13 mouse cellular contexts compared by ENCODE assay signal in genomic region chr19:44760259-44761131, GRCm38 (mm10). TPM values are rescaled to one million over a fixed set of nuclear protein-coding genes. Genes with fewer than 3 reads are reported as not detected.
DNase-seq lines count a peak whose midpoint lies in the region; ATAC-seq and TF ChIP-seq lines count a peak whose summit lies in the region.
"Had no signal": no experiment of that assay in that cellular context is flagged by ENCODE, and none has a peak within 500 bp of the region (broad histone marks: within the 10 kb centered on the region; RNA-seq: fewer than 3 reads in every experiment).

No protein-coding gene starts in this region.

- H3K4me1 ChIP-seq in kidney, adult 2 months (ENCODE audit: control insufficient read depth, insufficient read depth, low read length), result no peaks in the 10 kb centered on the region
- peaks cover 16% of the 10 kb centered on the region; the same call in 1 of the 2 replicates for H3K4me1 ChIP-seq in hindbrain, embryonic 16.5 days (ENCODE audit: control insufficient read depth, insufficient read depth, low read depth, low read length)
- H3K4me1 ChIP-seq in neural tube, embryonic 12.5 days, result peaks cover 21% of the 10 kb centered on the region
- H3K4me1 ChIP-seq in heart, embryonic 12.5 days (replicated peaks), result peaks cover 26% of the 10 kb centered on the region

- H3K9me3 ChIP-seq in hindbrain, embryonic 16.5 days (ENCODE audit: control insufficient read depth, low read length), result no peaks in the 10 kb centered on the region
- H3K9me3 ChIP-seq in neural tube, embryonic 12.5 days, result no peaks in the 10 kb centered on the region
- H3K9me3 ChIP-seq in heart, embryonic 12.5 days (replicated peaks), result no peaks in the 10 kb centered on the region

- H3K27me3 ChIP-seq in kidney, adult 2 months (replicated peaks; ENCODE audit: control insufficient read depth, insufficient read depth, low read length), result no peaks in the 10 kb centered on the region
- peaks cover 44% of the 10 kb centered on the region for H3K27me3 ChIP-seq in hindbrain, embryonic 16.5 days (replicated peaks; ENCODE audit: control insufficient read depth, insufficient read depth, low read length)
- peaks cover 85% of the 10 kb centered on the region for H3K27me3 ChIP-seq in neural tube, embryonic 12.5 days (replicated peaks)
- H3K27me3 ChIP-seq in heart, embryonic 12.5 days (replicated peaks), result peaks cover 91% of the 10 kb centered on the region

- TF ChIP-seq CTCF in kidney, adult 2 months (conservative IDR thresholded peaks at IDR 0.05; ENCODE audit: insufficient read depth, insufficient read length, low read depth, low read length), result no peak

- peak overlapping the region; percentile 44; the same call in 1 of the 2 replicates for H3K9ac ChIP-seq in hindbrain, embryonic 16.5 days (ENCODE audit: low read depth, low read length)
- peak overlapping the region; percentile 66 for H3K9ac ChIP-seq in neural tube, embryonic 12.5 days
- H3K9ac ChIP-seq in heart, embryonic 12.5 days, result no peak overlapping the region
- H3K9ac ChIP-seq: liver, embryonic 14.5 days had no signal

- no peak for TF ChIP-seq POLR2A in kidney, adult 2 months (IDR thresholded peaks at IDR 0.05; ENCODE audit: low read depth, low read length)

- no peaks in the 10 kb centered on the region for H3K36me3 ChIP-seq in kidney, adult 2 months (ENCODE audit: control insufficient read depth, insufficient read depth, low read length)
- H3K36me3 ChIP-seq in hindbrain, embryonic 16.5 days (ENCODE audit: control insufficient read depth, insufficient read depth, low read length), result no peaks in the 10 kb centered on the region
- H3K36me3 ChIP-seq in neural tube, embryonic 12.5 days, result no peaks in the 10 kb centered on the region
- H3K36me3 ChIP-seq in heart, embryonic 12.5 days, result no peaks in the 10 kb centered on the region

- DNase-seq in kidney, adult 2 months, result peak; percentile 41
- DNase-seq in kidney, postnatal 25 days, result no peak
- peak; percentile 50 for DNase-seq in embryo, embryonic 9.5 days (ENCODE audit: extremely low spot score)
- no peak for DNase-seq in frontal cortex, postnatal 14 days (ENCODE audit: low spot score in 2 of 2)
- DNase-seq: adrenal gland, postnatal 14 days; heart, postnatal 36 days; thymus, postnatal 36 days had no signal

- H3K4me3 ChIP-seq in kidney, adult 2 months (ENCODE audit: insufficient read depth, low read depth, low read length), result peak overlapping the region; percentile 55
- H3K4me3 ChIP-seq in hindbrain, embryonic 16.5 days (ENCODE audit: low read length), result peak overlapping the region; percentile 39
- H3K4me3 ChIP-seq in neural tube, embryonic 12.5 days, result peak overlapping the region; percentile 47
- no peak overlapping the region for H3K4me3 ChIP-seq in heart, embryonic 12.5 days

- 15% methylated on average over 39 of the region's 39 CpGs for WGBS in kidney, adult 2 months
- WGBS in hindbrain, embryonic 16.5 days, result 3% methylated on average over 39 of the region's 39 CpGs
- 1% methylated on average over 39 of the region's 39 CpGs for WGBS in neural tube, embryonic 12.5 days
- WGBS in heart, embryonic 12.5 days, result 1% methylated on average over 39 of the region's 39 CpGs

- H3K27ac ChIP-seq in kidney, adult 2 months (ENCODE audit: insufficient read depth, low read depth, low read length), result peak overlapping the region; percentile 34; the same call in 1 of the 2 replicates
- peak overlapping the region; percentile 59 for H3K27ac ChIP-seq in hindbrain, embryonic 16.5 days (ENCODE audit: low read depth, low read length)
- H3K27ac ChIP-seq in neural tube, embryonic 12.5 days, result no peak overlapping the region
- no peak overlapping the region for H3K27ac ChIP-seq in heart, embryonic 12.5 days (ENCODE audit: poor library complexity, severe bottlenecking)
- H3K27ac ChIP-seq: liver, embryonic 14.5 days; macrophage had no signal

- peak overlapping the region; percentile 47 for H3K4me2 ChIP-seq in hindbrain, embryonic 16.5 days (ENCODE audit: low read length)
- H3K4me2 ChIP-seq in neural tube, embryonic 12.5 days (replicated peaks), result peak overlapping the region; percentile 58
- H3K4me2 ChIP-seq in heart, embryonic 12.5 days, result no peak overlapping the region

- no peak for ATAC-seq in hindbrain, embryonic 16.5 days
- ATAC-seq in neural tube, embryonic 12.5 days (ENCODE audit: low FRiP score, low read depth), result no peak
- no peak for ATAC-seq in heart, embryonic 12.5 days (ENCODE audit: insufficient number of reproducible peaks, low FRiP score)

RNA-seq across cellular contexts. Expression of gene Pax2, which starts 4.7 kb away (rescaled TPM):
- 25.8 and 29.7 TPM in 2 replicates for polyA plus RNA-seq in kidney, adult 2 months (2012; rRNA removed)
- 11.9 and 12.1 TPM in 2 replicates for polyA plus RNA-seq in hindbrain, embryonic 16.5 days (2015; fragmentation: Nextera tagmentation; extraction: Ambion mirVana)
- polyA plus RNA-seq in neural tube, embryonic 12.5 days (2016; fragmentation: Nextera tagmentation; extraction: Ambion mirVana), result 21.9 and 23.3 TPM in 2 replicates
- not detected in 2 replicates for polyA plus RNA-seq in heart, embryonic 12.5 days (2016; fragmentation: Nextera tagmentation; extraction: Ambion mirVana)
- polyA plus RNA-seq: liver, embryonic 14.5 days; macrophage; stomach, embryonic 14.5 days had no signal

Comparison
In these comparisons a context has a peak if more than half of its experiments do, and no peak if none do; other contexts are left out.
1. DNase-seq: peak in kidney, adult 2 months (single experiment) and embryo, embryonic 9.5 days (single experiment); none in kidney, postnatal 25 days (0 of 2) and frontal cortex, postnatal 14 days (0 of 2).
2. H3K27ac ChIP-seq: peak in kidney, adult 2 months (single experiment) and hindbrain, embryonic 16.5 days (single experiment); none in neural tube, embryonic 12.5 days (single experiment) and heart, embryonic 12.5 days (single experiment).
3. RNA of gene Pax2, which starts 4.7 kb away (polyA plus RNA-seq): 25.8 to 29.7 TPM in kidney, adult 2 months, 21.9 to 23.3 TPM in neural tube, embryonic 12.5 days and 11.9 to 12.1 TPM in hindbrain, embryonic 16.5 days; not detected in heart, embryonic 12.5 days; every median in the first group is over 10 times any median in the second.